Mouse (Mus musculus): Measurements from ENCODE around the gene Foxq1.

Gene Foxq1

GRCm38 (mm10) chr13:31572806-31573508, 17.0 kb downstream of the Foxq1 start:
- DNase-seq: no peak

- DNase-seq: no peak
These were observed 18.7 kb downstream of the Foxq1 start for GRCm38 (mm10) chr13:31574627-31575026.

GRCm38 (mm10) chr13:31576696-31577095, 20.8 kb downstream of the Foxq1 start:
- DNase-seq: no peak

GRCm38 (mm10) chr13:31577576-31577975, 21.6 kb downstream of the Foxq1 start:
- peak in 1 of 2 experiments; percentile 35 for DNase-seq

GRCm38 (mm10) chr13:31578389-31578788, 22.5 kb downstream of the Foxq1 start:
- DNase-seq: peak; percentile 49 to 79

- peak; percentile 53 to 64 for DNase-seq
These were observed 23.9 kb downstream of the Foxq1 start for GRCm38 (mm10) chr13:31579866-31580265.

- DNase-seq: peak; percentile 59 to 63
These were observed 31.4 kb downstream of the Foxq1 start for GRCm38 (mm10) chr13:31587341-31587740.

GRCm38 (mm10) chr13:31599576-31599975, 43.6 kb downstream of the Foxq1 start:
- peak; percentile 34 to 46 for DNase-seq

- no peak for DNase-seq
These were observed 48.0 kb downstream of the Foxq1 start for GRCm38 (mm10) chr13:31603964-31604363.
